Mouse (Mus musculus) central nervous system, embryonic 11.5 days (tissue): ENCODE measurements around the gene Mettl13. TPM values are rescaled to one million over a fixed set of nuclear protein-coding genes. Genes with fewer than 3 reads are reported as not detected.

Experiments used
- polyA plus RNA-seq: library from polyadenylated mRNA; depleted of rRNA; stranded (reverse); fragments of >200 nt; gene quantifications from 2 replicates; pipeline ENCODE4 v1.2.3, GENCODE M21; 2012; rRNA removed

Gene Mettl13
- polyA plus RNA-seq: 19.4 and 20.0 TPM in 2 replicates

GRCm38 (mm10) chr1:162548016-162548916 lies at the start of gene Mettl13:
Mettl13 (minus strand) TSS chr1:162548551.

GRCm38 (mm10) chr1:162570260-162570748 lies 22.0 kb upstream of the Mettl13 start, which contains the start of gene Vamp4:
Vamp4 (plus strand) TSS chr1:162570515.

Other genes starting within 250 kb of the Mettl13 start
- gene Dnm3, start 70.5 kb downstream of the Mettl13 start, polyA plus RNA-seq: 3.8 and 8.4 TPM in 2 replicates
- gene Vamp4, start 22.0 kb upstream of the Mettl13 start, polyA plus RNA-seq: 34.8 and 38.7 TPM in 2 replicates
- gene Myoc, start 90.6 kb upstream of the Mettl13 start, polyA plus RNA-seq: 0.10 TPM in 1 of 2 replicates, not detected in the other
- gene Myocos, start 109.7 kb upstream of the Mettl13 start, polyA plus RNA-seq: not detected in 2 replicates
- 38.8 and 71.2 TPM in 2 replicates for gene Prrc2c, start 192.0 kb upstream of the Mettl13 start, polyA plus RNA-seq